Mouse (Mus musculus): ENCODE measurements around the gene Tspear.
"Not testable (repeated sequence)": the region's sequence is repeated elsewhere in the genome, so short reads cannot be mapped to it uniquely, and the experiment has no call there.

Tspear gene

DNA sequence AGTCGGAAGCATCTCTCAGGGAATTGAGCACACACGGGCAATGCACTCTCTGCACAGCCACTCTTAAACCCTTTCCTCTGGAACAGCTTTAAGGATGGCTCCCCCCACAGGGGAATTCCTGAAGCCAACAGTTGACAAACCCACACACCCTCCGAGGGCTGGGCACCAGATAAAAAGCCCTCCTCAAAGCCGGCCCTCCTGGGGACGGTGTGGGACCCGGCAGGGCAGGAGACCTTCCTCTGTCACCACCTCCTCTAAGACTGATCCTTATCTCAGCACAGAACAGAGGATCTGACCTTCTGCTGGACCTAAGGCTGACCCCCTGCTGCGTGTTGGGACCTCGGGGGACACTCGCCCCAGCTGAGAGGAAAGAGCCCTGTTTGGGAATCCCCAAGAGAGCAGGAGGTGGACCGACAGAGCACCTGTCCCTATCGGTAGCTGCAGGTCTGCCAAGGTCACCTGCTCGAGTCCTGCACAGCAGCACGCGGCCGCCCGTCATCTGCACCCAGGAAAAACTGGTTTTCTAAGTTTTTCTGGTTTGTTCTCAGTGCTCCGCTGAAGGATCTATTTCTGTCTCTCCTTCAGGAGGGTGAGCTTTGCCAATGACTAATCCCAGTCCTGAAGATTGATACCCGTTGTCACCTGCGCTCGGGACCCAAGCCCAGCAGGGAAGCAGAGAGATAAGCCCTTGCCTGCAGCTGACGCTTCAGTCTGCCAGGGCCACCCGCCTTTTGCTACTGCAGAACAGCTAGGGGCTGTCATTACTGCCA lies at the start of gene Tspear:
Gene Tspear (plus strand): TSS at position 675 of the 770 bp plus-strand sequence.
- no peak for DNase-seq

DNA sequence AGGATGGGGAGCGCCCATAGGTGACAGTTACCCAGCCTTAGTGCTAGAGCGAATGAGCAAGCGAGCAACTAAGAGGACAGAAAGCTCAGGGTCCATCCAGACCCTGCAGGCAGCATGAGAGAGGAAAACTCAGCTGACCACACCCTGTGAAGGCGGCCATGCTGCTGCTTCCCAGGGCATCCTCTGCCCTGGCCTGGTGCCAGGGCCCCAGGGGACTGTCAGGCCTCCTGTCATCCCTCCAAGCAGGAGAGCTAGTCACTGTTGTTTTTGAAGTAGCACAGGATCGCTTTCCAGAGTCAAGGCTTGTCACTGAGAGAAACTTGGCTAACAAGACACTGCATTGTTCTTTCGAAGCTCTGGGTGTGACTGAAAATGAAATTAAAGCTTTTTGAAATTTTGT lies 47.4 kb upstream of the Tspear start:
- DNase-seq = no peak

DNA sequence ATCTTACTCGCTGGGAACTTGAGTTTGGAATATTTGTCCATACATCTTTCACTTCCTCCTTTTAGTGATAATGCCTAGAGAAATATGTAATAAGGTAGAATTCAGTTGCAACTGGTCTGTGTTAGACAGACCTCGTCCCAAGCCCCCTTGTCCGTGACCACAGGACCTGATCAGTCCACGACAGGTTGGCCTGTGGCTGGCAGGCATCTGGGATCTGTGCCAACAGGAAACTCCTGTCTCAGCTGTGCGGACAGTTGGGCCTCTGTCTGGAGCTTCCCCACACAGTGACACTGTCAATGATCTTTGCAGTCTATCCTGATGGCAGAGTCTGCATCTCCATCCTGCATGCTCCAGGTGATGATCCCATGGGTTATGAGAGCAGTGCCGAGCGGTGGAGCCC lies 43.2 kb upstream of the Tspear start:
- DNase-seq = no peak

GRCm38 (mm10) chr10:77645571-77645970 lies 40.8 kb upstream of the Tspear start:
- DNase-seq = no peak

- DNase-seq = no peak
Observed at GRCm38 (mm10) chr10:77647461-77647860, 38.9 kb upstream of the Tspear start.

- DNase-seq = no peak
Observed at GRCm38 (mm10) chr10:77647901-77648300, 38.5 kb upstream of the Tspear start.

GRCm38 (mm10) chr10:77652046-77652445 lies 34.3 kb upstream of the Tspear start:
- no peak for DNase-seq

DNA sequence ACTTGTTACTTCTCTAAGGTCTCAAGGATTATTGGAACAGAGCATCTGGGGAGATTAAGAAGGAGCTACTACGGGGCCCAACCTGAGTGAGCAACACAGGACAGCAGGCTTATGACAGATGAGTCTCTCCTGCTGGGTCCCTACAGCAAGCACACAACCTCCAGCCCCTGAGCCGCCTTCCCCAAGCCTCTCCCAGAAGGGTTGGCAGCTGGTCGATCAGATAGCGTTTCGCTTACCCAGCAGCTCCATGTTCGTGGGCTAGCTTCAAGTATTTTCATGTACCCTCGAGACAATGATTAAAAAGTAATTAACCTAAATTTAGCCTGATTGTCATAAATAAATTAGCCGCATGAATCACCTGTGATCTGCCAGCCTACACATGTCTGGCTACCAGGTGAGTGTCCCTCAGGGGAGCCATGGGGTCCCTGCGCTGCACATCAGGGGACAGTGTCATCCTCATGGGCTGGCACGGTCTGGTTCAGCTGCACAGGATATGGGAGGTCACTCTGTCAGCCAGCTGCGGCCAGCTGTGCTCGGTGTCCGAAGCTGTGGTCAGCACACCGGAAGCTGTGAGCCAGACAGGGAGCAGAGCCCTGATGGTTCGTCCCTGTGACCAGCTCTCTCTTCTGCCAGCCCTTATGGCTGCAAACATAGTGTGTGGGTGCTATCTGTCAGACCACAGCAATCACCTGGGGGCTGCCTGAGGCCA lies 27.9 kb upstream of the Tspear start:
- no peak for DNase-seq

- no peak for DNase-seq
Observed at GRCm38 (mm10) chr10:77663949-77664665, 22.3 kb upstream of the Tspear start.

GRCm38 (mm10) chr10:77666342-77666741 lies 20.0 kb upstream of the Tspear start:
- DNase-seq = no peak

DNA sequence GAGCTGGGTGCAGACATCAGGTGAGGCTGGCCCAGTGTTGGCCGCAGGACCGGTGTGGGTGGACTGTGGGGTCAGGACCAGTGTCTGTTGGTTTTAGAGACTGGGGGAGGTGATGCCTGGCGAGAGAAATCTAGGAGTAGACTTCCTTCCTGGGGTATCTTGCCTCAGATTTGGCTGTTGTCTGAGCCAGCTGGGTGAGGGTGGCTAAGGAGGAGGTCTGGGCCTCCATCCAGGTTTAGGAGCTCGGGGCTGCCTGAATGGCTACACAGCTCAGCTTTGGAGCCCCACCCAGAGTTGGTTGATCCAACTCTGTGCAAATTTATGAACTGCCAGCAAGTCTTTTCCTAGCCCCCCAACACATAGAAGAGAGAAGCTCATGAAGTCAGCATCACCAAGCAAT lies 19.0 kb upstream of the Tspear start:
- DNase-seq = no peak

- DNase-seq = no peak
Observed at GRCm38 (mm10) chr10:77670710-77671109, 15.7 kb upstream of the Tspear start.

GRCm38 (mm10) chr10:77671519-77671918 lies 14.8 kb upstream of the Tspear start:
- no peak for DNase-seq

- DNase-seq = no peak
Observed at GRCm38 (mm10) chr10:77673765-77674164, 12.6 kb upstream of the Tspear start.

DNA sequence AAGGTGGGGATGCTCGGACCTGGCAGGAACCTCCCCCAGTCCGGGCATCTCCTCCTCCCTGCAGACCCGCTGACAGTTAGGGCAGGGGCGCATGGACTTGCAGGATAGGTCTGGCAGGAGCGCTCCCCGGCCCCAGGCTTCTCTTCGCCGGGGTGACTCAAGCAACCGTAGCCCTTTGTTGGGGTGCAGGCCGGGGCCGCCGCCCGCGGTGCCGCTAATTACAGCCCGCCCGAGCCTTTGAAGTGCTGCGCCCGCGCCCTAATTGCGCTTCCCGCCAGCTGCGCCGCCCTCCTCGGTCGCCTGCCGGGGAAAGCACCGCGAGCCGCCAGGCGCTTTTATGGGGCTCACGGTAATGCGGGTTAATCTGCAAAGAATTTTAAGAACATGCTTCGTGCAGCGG lies 8.8 kb upstream of the Tspear start:
- DNase-seq = no peak

DNA sequence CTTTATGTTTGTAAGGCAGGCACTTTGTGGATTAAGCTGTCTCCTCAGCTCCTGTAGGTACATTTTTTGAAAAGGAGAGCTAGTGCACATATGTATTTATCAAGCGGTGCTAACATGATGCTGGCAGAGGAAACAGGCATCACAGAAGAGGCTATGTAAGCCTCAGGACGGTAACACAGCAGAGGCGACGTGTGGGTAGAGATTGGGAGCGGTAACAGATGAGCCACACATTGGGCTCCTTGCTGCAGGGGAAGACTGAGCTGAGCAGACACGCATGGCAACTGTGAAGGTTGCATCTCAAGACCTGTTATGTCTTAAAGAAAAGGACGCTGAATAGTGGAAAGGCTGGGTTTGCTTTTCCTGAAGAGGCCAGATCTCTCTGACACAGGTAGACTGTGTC lies 3.4 kb upstream of the Tspear start:
- DNase-seq = no peak

DNA sequence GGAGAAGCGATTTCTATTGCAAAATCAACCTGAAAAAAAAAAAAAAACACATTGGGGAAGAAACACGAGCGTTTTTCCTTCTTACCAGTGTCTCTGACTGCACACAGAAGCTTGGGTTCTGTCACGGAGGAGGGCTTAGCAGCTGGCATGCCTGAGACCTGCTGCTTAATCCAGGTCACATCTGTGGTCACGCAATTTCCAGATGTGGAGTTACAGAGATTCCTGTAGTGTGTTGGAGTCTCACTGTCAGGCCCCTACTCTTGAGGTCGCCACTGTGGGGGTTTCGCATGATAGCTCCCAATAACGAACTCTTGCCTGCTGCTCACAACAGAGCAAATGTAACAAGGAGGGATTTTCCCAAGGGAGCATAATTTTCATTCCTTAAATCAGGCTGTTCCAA lies 2.2 kb upstream of the Tspear start:
- DNase-seq = no peak

DNA sequence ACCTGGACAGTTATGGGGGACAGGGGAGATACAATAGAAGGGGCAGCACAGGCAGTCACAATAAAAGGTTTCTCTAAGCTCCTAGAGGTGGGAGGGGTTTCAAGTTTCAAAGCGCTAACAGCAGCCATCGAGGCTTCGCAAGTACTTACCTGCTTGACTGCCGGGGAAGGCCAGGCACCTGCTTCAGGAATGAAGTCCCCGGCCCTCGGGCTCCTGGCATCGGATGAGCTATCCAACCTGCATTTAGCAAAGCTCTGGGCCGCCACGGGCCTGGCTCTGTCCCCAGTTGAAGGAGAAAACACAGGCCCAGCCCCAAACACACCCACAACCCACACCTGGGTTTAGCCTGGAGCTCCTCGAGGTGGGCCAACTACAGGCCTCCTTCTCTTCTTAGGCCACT lies 652 bp downstream of the Tspear start:
- DNase-seq = no peak

- DNase-seq = not testable (repeated sequence)
Observed at GRCm38 (mm10) chr10:77690356-77690807, 4.0 kb downstream of the Tspear start, which contains the start of gene Gm19402. Gm19402 (minus strand) TSS chr10:77690757.

GRCm38 (mm10) chr10:77697133-77697532 lies 10.8 kb downstream of the Tspear start, which contains the start of gene Gm9508:
Gm9508 (minus strand) TSS chr10:77697233.
- no peak for DNase-seq

GRCm38 (mm10) chr10:77706326-77706725 lies 20.0 kb downstream of the Tspear start, which contains the start of gene Gm10272:
Gm10272 (plus strand) TSS chr10:77706626.
- no peak for DNase-seq

- no peak for DNase-seq
Observed at GRCm38 (mm10) chr10:77709831-77710230, 23.5 kb downstream of the Tspear start.

- not testable (repeated sequence) for DNase-seq
Observed at GRCm38 (mm10) chr10:77711157-77711556, 24.8 kb downstream of the Tspear start, which contains the start of gene Gm10024. Gm10024 (plus strand) TSS chr10:77711457.
